24 mouse cellular contexts compared by ENCODE assay signal in genomic region chr7:102292228-102292627, GRCm38 (mm10). TPM values are rescaled to one million over a fixed set of nuclear protein-coding genes. Genes with fewer than 3 reads are reported as not detected.
DNase-seq lines count a peak whose midpoint lies in the region; ATAC-seq and TF ChIP-seq lines count a peak whose summit lies in the region.
"Had no signal": no experiment of that assay in that cellular context is flagged by ENCODE, and none has a peak within 500 bp of the region (broad histone marks: within the 10 kb centered on the region; RNA-seq: fewer than 3 reads in every experiment).

No protein-coding gene starts in this region.

- peaks cover 24% of the 10 kb centered on the region; the same call in 1 of the 2 replicates for H3K79me2 ChIP-seq in liver, adult 2 months (ENCODE audit: control insufficient read depth, insufficient read depth, low read length)

- peaks cover 2% of the 10 kb centered on the region for H3K27me3 ChIP-seq in kidney, adult 2 months (replicated peaks; ENCODE audit: control insufficient read depth, insufficient read depth, low read length)
- H3K27me3 ChIP-seq in liver, adult 2 months (ENCODE audit: control insufficient read depth, insufficient read depth, low read length): no peaks in the 10 kb centered on the region
- H3K27me3 ChIP-seq in liver, embryonic 12.5 days (replicated peaks): no peaks in the 10 kb centered on the region
- no peaks in the 10 kb centered on the region for H3K27me3 ChIP-seq in intestine, postnatal 0 days (replicated peaks; ENCODE audit: control insufficient read depth, insufficient read depth, low read length)
- H3K27me3 ChIP-seq in cerebellum, adult 2 months (ENCODE audit: control insufficient read depth, insufficient read depth, low read length): no peaks in the 10 kb centered on the region
- H3K27me3 ChIP-seq: CH12.LX; embryonic facial prominence, embryonic 12.5 days; forebrain, embryonic 13.5 days; forebrain, embryonic 15.5 days; Patski had no signal

- TF ChIP-seq CTCF in kidney, adult 2 months (conservative IDR thresholded peaks at IDR 0.05; ENCODE audit: insufficient read depth, insufficient read length, low read depth, low read length): no peak
- no peak for TF ChIP-seq CTCF in liver, adult 2 months (IDR thresholded peaks at IDR 0.05; ENCODE audit: low read depth, low read length)
- TF ChIP-seq CTCF in intestine, postnatal 0 days (IDR thresholded peaks at IDR 0.05; ENCODE audit: low read depth): no peak
- TF ChIP-seq CTCF in cerebellum, adult 2 months (IDR thresholded peaks at IDR 0.05; ENCODE audit: borderline replicate concordance, insufficient read depth, low read depth, low read length): no peak

- no peak overlapping the region for H3K4me2 ChIP-seq in liver, embryonic 12.5 days
- no peak overlapping the region for H3K4me2 ChIP-seq in intestine, postnatal 0 days (replicated peaks; ENCODE audit: low read depth)
- H3K4me2 ChIP-seq: embryonic facial prominence, embryonic 12.5 days; forebrain, embryonic 13.5 days; forebrain, embryonic 15.5 days had no signal

- 74% methylated on average over 3 of the region's 3 CpGs for WGBS in kidney, adult 2 months
- 23% methylated on average over 3 of the region's 3 CpGs for WGBS in liver, adult 2 months
- WGBS in liver, embryonic 12.5 days (ENCODE audit: insufficient replicate concordance): 79% methylated on average over 3 of the region's 3 CpGs
- 42% methylated on average over 3 of the region's 3 CpGs for WGBS in intestine, postnatal 0 days
- WGBS in cerebellum, adult 2 months: 96% methylated on average over 3 of the region's 3 CpGs

- no peak for ATAC-seq in liver, embryonic 12.5 days
- ATAC-seq in intestine, postnatal 0 days: peak; percentile 78
- ATAC-seq: activated CD4-positive, CD25-positive, alpha-beta regulatory T cell, adult 4 months; CD4-positive, CD25-positive, alpha-beta regulatory T cell, adult 4 months; forebrain, embryonic 13.5 days; forebrain, embryonic 15.5 days; forebrain, postnatal 0 days had no signal

- H3K4me1 ChIP-seq in kidney, adult 2 months (ENCODE audit: control insufficient read depth, insufficient read depth, low read length): no peaks in the 10 kb centered on the region; the same call in 1 of the 2 replicates
- peaks cover 15% of the 10 kb centered on the region for H3K4me1 ChIP-seq in liver, adult 2 months (ENCODE audit: control insufficient read depth, insufficient read depth, low read length)
- peaks cover 12% of the 10 kb centered on the region for H3K4me1 ChIP-seq in liver, embryonic 12.5 days
- no peaks in the 10 kb centered on the region for H3K4me1 ChIP-seq in intestine, postnatal 0 days (replicated peaks; ENCODE audit: control insufficient read depth, insufficient read depth, low read length)
- H3K4me1 ChIP-seq in cerebellum, adult 2 months (ENCODE audit: control insufficient read depth, insufficient read depth, low read length): no peaks in the 10 kb centered on the region
- H3K4me1 ChIP-seq: embryonic facial prominence, embryonic 12.5 days; forebrain, embryonic 15.5 days had no signal

- no peak overlapping the region for H3K4me3 ChIP-seq in kidney, adult 2 months (ENCODE audit: insufficient read depth, low read depth, low read length)
- H3K4me3 ChIP-seq in liver, adult 2 months (ENCODE audit: insufficient read depth, low read depth, low read length): no peak overlapping the region
- no peak overlapping the region for H3K4me3 ChIP-seq in liver, embryonic 12.5 days
- no peak overlapping the region for H3K4me3 ChIP-seq in intestine, postnatal 0 days (ENCODE audit: low read depth, low read length)
- no peak overlapping the region for H3K4me3 ChIP-seq in cerebellum, adult 2 months (replicated peaks; ENCODE audit: insufficient read depth, low read depth, low read length)
- H3K4me3 ChIP-seq: embryonic facial prominence, embryonic 10.5 days; embryonic facial prominence, embryonic 12.5 days; forebrain, embryonic 13.5 days; forebrain, embryonic 15.5 days had no signal

- TF ChIP-seq POLR2A in kidney, adult 2 months (IDR thresholded peaks at IDR 0.05; ENCODE audit: low read depth, low read length): no peak
- no peak for TF ChIP-seq POLR2A in liver, adult 2 months (IDR thresholded peaks at IDR 0.05; ENCODE audit: extremely low read depth, insufficient read depth, low read length)
- TF ChIP-seq POLR2A in cerebellum, adult 2 months (IDR thresholded peaks at IDR 0.05; ENCODE audit: borderline replicate concordance, insufficient read depth, low read length): no peak

- H3K9ac ChIP-seq in liver, adult 2 months (ENCODE audit: low read depth, low read length): no peak overlapping the region
- no peak overlapping the region for H3K9ac ChIP-seq in liver, embryonic 12.5 days
- H3K9ac ChIP-seq in intestine, postnatal 0 days (ENCODE audit: low read depth, low read length): no peak overlapping the region
- H3K9ac ChIP-seq: embryonic facial prominence, embryonic 12.5 days; forebrain, embryonic 13.5 days; forebrain, embryonic 15.5 days; forebrain, postnatal 0 days had no signal

- H3K36me3 ChIP-seq in kidney, adult 2 months (ENCODE audit: control insufficient read depth, insufficient read depth, low read length): no peaks in the 10 kb centered on the region
- H3K36me3 ChIP-seq in liver, adult 2 months (ENCODE audit: control insufficient read depth, insufficient read depth, low read length): no peaks in the 10 kb centered on the region
- H3K36me3 ChIP-seq in liver, embryonic 12.5 days: no peaks in the 10 kb centered on the region
- H3K36me3 ChIP-seq in intestine, postnatal 0 days (ENCODE audit: control insufficient read depth, insufficient read depth): no peaks in the 10 kb centered on the region
- H3K36me3 ChIP-seq: embryonic facial prominence, embryonic 10.5 days; embryonic facial prominence, embryonic 12.5 days; forebrain, embryonic 15.5 days had no signal

- no peaks in the 10 kb centered on the region for H3K9me3 ChIP-seq in liver, embryonic 12.5 days (replicated peaks)
- H3K9me3 ChIP-seq in intestine, postnatal 0 days (ENCODE audit: control insufficient read depth): no peaks in the 10 kb centered on the region
- H3K9me3 ChIP-seq: embryonic facial prominence, embryonic 10.5 days; embryonic facial prominence, embryonic 12.5 days; forebrain, embryonic 13.5 days; forebrain, embryonic 15.5 days; G1E had no signal

- H3K27ac ChIP-seq in kidney, adult 2 months (ENCODE audit: insufficient read depth, low read depth, low read length): no peak overlapping the region
- H3K27ac ChIP-seq in liver, adult 2 months (replicated peaks; ENCODE audit: insufficient read depth, low read depth, low read length): no peak overlapping the region
- no peak overlapping the region for H3K27ac ChIP-seq in liver, embryonic 12.5 days
- H3K27ac ChIP-seq in intestine, postnatal 0 days (ENCODE audit: low read depth, low read length): no peak overlapping the region
- no peak overlapping the region for H3K27ac ChIP-seq in cerebellum, adult 2 months (ENCODE audit: insufficient read depth, low read length)
- H3K27ac ChIP-seq: embryonic facial prominence, embryonic 10.5 days; embryonic facial prominence, embryonic 12.5 days; forebrain, embryonic 13.5 days; forebrain, embryonic 15.5 days had no signal

- DNase-seq in kidney, adult 2 months: peak; percentile 12
- DNase-seq in kidney, postnatal 4 days: no peak
- DNase-seq in liver, adult 2 months (ENCODE audit: extremely low read depth, low read depth, low spot score): peak; percentile 88
- no peak for DNase-seq in cerebellum, adult 2 months
- DNase-seq: adrenal gland, postnatal 10 days; adrenal gland, postnatal 25 days; B cell, adult 2 months; cerebellum, adult 11 months; cerebellum, adult 18-20 months; cerebellum, adult 9-10 months; cerebellum, postnatal 10 days; cerebellum, postnatal 25 days; forebrain, postnatal 0 days had no signal

RNA-seq across cellular contexts. Expression of gene Stim1, which starts 24.6 kb away (rescaled TPM):
- 33.6 and 37.0 TPM in 2 replicates for polyA plus RNA-seq in kidney, adult 2 months (2012; rRNA removed)
- 15.7 and 21.6 TPM in 2 replicates for total RNA-seq in liver, adult 2 months (2014; rRNA removed)
- 25.4 and 28.0 TPM in 2 replicates for polyA plus RNA-seq in liver, adult 2 months (2012; rRNA removed)
- polyA plus RNA-seq in liver, embryonic 12.5 days (2016; fragmentation: Nextera tagmentation; extraction: Ambion mirVana): 19.5 and 19.9 TPM in 2 replicates
- 13.0 and 13.8 TPM in 2 replicates for polyA plus RNA-seq in intestine, postnatal 0 days (2015; fragmentation: Nextera tagmentation; extraction: Ambion mirVana)
- polyA plus RNA-seq in cerebellum, adult 2 months (2012; rRNA removed): 84.9 and 87.5 TPM in 2 replicates

RNA-seq across cellular contexts. Expression of gene Rhog, which starts 36.4 kb away (rescaled TPM):
- polyA plus RNA-seq in kidney, adult 2 months (2012; rRNA removed): 39.2 and 52.3 TPM in 2 replicates
- 3.9 and 6.6 TPM in 2 replicates for total RNA-seq in liver, adult 2 months (2014; rRNA removed)
- 22.4 and 26.3 TPM in 2 replicates for polyA plus RNA-seq in liver, adult 2 months (2012; rRNA removed)
- polyA plus RNA-seq in liver, embryonic 12.5 days (2016; fragmentation: Nextera tagmentation; extraction: Ambion mirVana): 61.3 and 63.3 TPM in 2 replicates
- 74.2 and 78.1 TPM in 2 replicates for polyA plus RNA-seq in intestine, postnatal 0 days (2015; fragmentation: Nextera tagmentation; extraction: Ambion mirVana)
- polyA plus RNA-seq in cerebellum, adult 2 months (2012; rRNA removed): 71.1 and 87.6 TPM in 2 replicates

Comparison
In these comparisons a context has a peak if more than half of its experiments do, and no peak if none do; other contexts are left out.
1. DNase-seq: peak in kidney, adult 2 months (single experiment) and liver, adult 2 months (single experiment); none in kidney, postnatal 4 days (0 of 2) and cerebellum, adult 2 months (0 of 2).